1 mouse cellular context compared by ENCODE assay signal in the genomic region with DNA sequence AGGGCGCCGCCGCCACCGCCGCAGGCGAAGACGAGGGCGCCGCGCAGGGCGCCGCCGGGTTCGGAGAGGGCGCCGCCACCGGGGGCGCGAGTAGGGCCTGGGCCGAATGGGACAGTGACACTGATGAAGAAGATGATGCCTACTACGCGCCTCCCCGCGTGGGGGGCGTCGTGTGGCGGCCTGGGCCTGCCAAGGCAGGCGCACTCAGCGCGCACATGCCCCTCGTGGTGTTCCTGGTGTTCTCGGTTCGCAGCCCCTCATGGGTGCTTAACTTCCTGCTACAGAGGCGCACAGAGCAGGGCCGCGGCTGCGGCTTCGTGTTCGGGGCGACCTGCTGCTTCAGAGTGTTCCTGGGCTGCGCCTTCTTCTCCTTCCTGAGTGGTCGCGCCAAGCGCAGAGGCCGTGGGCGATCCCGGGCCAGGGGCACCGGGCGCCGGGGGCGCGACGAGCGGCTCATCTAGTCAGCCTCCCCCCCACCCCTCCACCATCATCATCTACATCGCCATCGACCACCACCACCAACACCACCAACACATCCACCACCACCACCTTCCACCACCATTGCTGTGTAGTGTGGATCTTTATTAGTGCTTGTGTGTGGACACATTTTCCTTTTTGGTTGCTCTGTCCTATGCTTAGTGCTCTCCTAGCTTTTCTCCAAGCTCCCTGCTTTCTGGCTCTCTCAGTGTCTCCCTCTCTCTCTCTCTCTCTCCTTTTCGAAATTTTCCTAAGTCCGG.
TF ChIP-seq lines count a peak whose summit lies in the region.

No protein-coding gene starts in this region.

TF ChIP-seq in MEL, 35 proteins besides CTCF, POLR2A, EP300 and RAD21 (continued from another document):
- TF ChIP-seq SIN3A (IDR thresholded peaks at IDR 0.05; ENCODE audit: low read length) (peak; percentile 37), MXI1 (IDR thresholded peaks at IDR 0.05; ENCODE audit: low read depth, low read length) (no peak), HCFC1 (IDR thresholded peaks at IDR 0.05; ENCODE audit: low read depth, low read length) (peak; percentile 41; the same call in 1 of the 2 replicates)
TF ChIP-seq in MEL: peak in this region for 5.
